ENCODE assay signal across 24 mouse cellular contexts in genomic region chr11:107592575-107592974, GRCm38 (mm10). TPM values are rescaled to one million over a fixed set of nuclear protein-coding genes. Genes with fewer than 3 reads are reported as not detected.
DNase-seq lines count a peak whose midpoint lies in the region; ATAC-seq and TF ChIP-seq lines count a peak whose summit lies in the region.
"Had no signal": no experiment of that assay in that cellular context is flagged by ENCODE, and none has a peak within 500 bp of the region (broad histone marks: within the 10 kb centered on the region; RNA-seq: fewer than 3 reads in every experiment).

No protein-coding gene starts in this region.

- DNase-seq in frontal cortex, postnatal 10 days (ENCODE audit: low spot score in 2 of 2), result no peak
- peak; percentile 45 for DNase-seq in left cerebral cortex, postnatal 4 days
- no peak for DNase-seq in left cerebral cortex, adult 2 months (ENCODE audit: extremely low spot score in 1 of 2, low spot score in 2 of 2)
- peak; percentile 53 for DNase-seq in Muller cell, postnatal 12 days (ENCODE audit: inconsistent ontology term)
- peak; percentile 16 for DNase-seq in cerebellum, adult 8-10 months
- no peak for DNase-seq in layer of hippocampus, postnatal 10 days (ENCODE audit: low spot score in 2 of 2)
- DNase-seq in urinary bladder, postnatal 25 days (ENCODE audit: low spot score), result no peak
- DNase-seq: adrenal gland, postnatal 14 days; heart, postnatal 10 days; liver, postnatal 0 days; right cerebral cortex, postnatal 14 days; spleen, adult 18-20 months had no signal

- 0 out of 2 replicates have a peak, but pooled peaks have one; percentile 31 for ATAC-seq in frontal cortex, adult (ENCODE audit: low TSS enrichment)
- ATAC-seq: activated CD4-positive, CD25-positive, alpha-beta regulatory T cell, adult 4 months; CD4-positive, CD25-positive, alpha-beta regulatory T cell, adult 4 months; forebrain, embryonic 14.5 days; liver, postnatal 0 days; midbrain, embryonic 15.5 days had no signal

- TF ChIP-seq CTCF in left cerebral cortex, adult 2 months (IDR thresholded peaks at IDR 0.05), result no peak

- H3K27ac ChIP-seq in left cerebral cortex, adult 2 months, result no peak overlapping the region
- H3K27ac ChIP-seq: embryonic facial prominence, embryonic 12.5 days; heart, embryonic 10.5 days; hindbrain, embryonic 12.5 days; layer of hippocampus, adult 2 months; limb, embryonic 10.5 days; midbrain, embryonic 15.5 days; neural tube, embryonic 15.5 days had no signal

- intact Hi-C loops in left cerebral cortex, postnatal 4 days (cut with DNase I), result no loop called here
- intact Hi-C loops in left cerebral cortex, adult 2 months (cut with DNase I), result no loop called here

- no peak overlapping the region for H3K4me3 ChIP-seq in left cerebral cortex, adult 2 months
- H3K4me3 ChIP-seq: embryonic facial prominence, embryonic 12.5 days; heart, embryonic 10.5 days; hindbrain, embryonic 12.5 days; layer of hippocampus, adult 2 months; limb, embryonic 10.5 days; megakaryocyte, embryonic 14.5 days; midbrain, embryonic 15.5 days; neural tube, embryonic 15.5 days had no signal

RNA-seq across cellular contexts. Expression of gene Helz, which starts 44.8 kb away (rescaled TPM):
- 10 to 100 TPM; 34.9 to 38.6 TPM for total RNA-seq in left cerebral cortex, postnatal 4 days (2021)
- 10 to 100 TPM; 52.2 to 53.3 TPM for total RNA-seq in left cerebral cortex, adult 2 months (2021)
- 10 to 100 TPM; 34.1 to 37.9 TPM for total RNA-seq in layer of hippocampus, postnatal 10 days (2021)

Comparison
In these comparisons a context has a peak if more than half of its experiments do, and no peak if none do; other contexts are left out.
1. DNase-seq: peak in left cerebral cortex, postnatal 4 days (single experiment), Muller cell, postnatal 12 days (single experiment) and cerebellum, adult 8-10 months (single experiment); none in frontal cortex, postnatal 10 days (0 of 2), left cerebral cortex, adult 2 months (0 of 2), layer of hippocampus, postnatal 10 days (0 of 2) and urinary bladder, postnatal 25 days (single experiment).